Mouse (Mus musculus): ENCODE data around the gene Tbc1d25. TPM values are rescaled to one million over a fixed set of nuclear protein-coding genes. Genes with fewer than 3 reads are reported as not detected.

Tbc1d25 gene
- polyA plus RNA-seq, 1 experiment from 2014 or later = 11.6 TPM

GRCm38 (mm10) chrX:8209720-8210119, 33.7 kb upstream of the Tbc1d25 start:
- Histone ChIP-seq H3K27ac (ENCODE audit: low read depth, low read length) (no peak overlapping the region), H3K4me2 (no peak overlapping the region), H3K36me3 (ENCODE audit: control insufficient read depth, insufficient read depth, low read length) (no peaks in the 10 kb centered on the region), H3K9ac (ENCODE audit: low read length) (no peak overlapping the region), H3K4me1 (ENCODE audit: control insufficient read depth, insufficient read depth, low read length) (no peaks in the 10 kb centered on the region), H3K27me3 (ENCODE audit: control insufficient read depth, insufficient read depth, low read length) (no peaks in the 10 kb centered on the region), H3K9me3 (ENCODE audit: control insufficient read depth, low read length) (no peaks in the 10 kb centered on the region), H3K4me3 (ENCODE audit: low read depth, low read length) (no peak overlapping the region)
- ATAC-seq (ENCODE audit: low FRiP score) (no peak), DNase-seq (ENCODE audit: low spot score, missing footprints) (no peak)
- 70% methylated on average over 2 of the region's 2 CpGs for WGBS

GRCm38 (mm10) chrX:8207224-8207623, 31.2 kb upstream of the Tbc1d25 start:
- H3K27me3 ChIP-seq (ENCODE audit: control insufficient read depth, insufficient read depth, low read length) = no peaks in the 10 kb centered on the region
- H3K4me3 ChIP-seq (ENCODE audit: low read depth, low read length) = no peak overlapping the region
- WGBS = 18% methylated on average over 4 of the region's 4 CpGs
- H3K9ac ChIP-seq (ENCODE audit: low read length) = no peak overlapping the region
- no peak overlapping the region for H3K27ac ChIP-seq (ENCODE audit: low read depth, low read length)
- no peaks in the 10 kb centered on the region for H3K4me1 ChIP-seq (ENCODE audit: control insufficient read depth, insufficient read depth, low read length)
- H3K4me2 ChIP-seq = peak overlapping the region; percentile 55; the same call in 1 of the 2 replicates
- no peaks in the 10 kb centered on the region for H3K36me3 ChIP-seq (ENCODE audit: control insufficient read depth, insufficient read depth, low read length)
- DNase-seq (ENCODE audit: low spot score, missing footprints) (no peak), ATAC-seq (ENCODE audit: low FRiP score) (no peak)
- H3K9me3 ChIP-seq (ENCODE audit: control insufficient read depth, low read length) = no peaks in the 10 kb centered on the region

- Histone ChIP-seq H3K4me3 (ENCODE audit: low read depth, low read length) (peak overlapping the region; percentile 43), H3K27me3 (ENCODE audit: control insufficient read depth, insufficient read depth, low read length) (no peaks in the 10 kb centered on the region), H3K4me1 (ENCODE audit: control insufficient read depth, insufficient read depth, low read length) (no peaks in the 10 kb centered on the region), H3K9me3 (ENCODE audit: control insufficient read depth, low read length) (no peaks in the 10 kb centered on the region), H3K27ac (ENCODE audit: low read depth, low read length) (no peak overlapping the region), H3K9ac (ENCODE audit: low read length) (peak overlapping the region; percentile 63; the same call in 1 of the 2 replicates), H3K36me3 (ENCODE audit: control insufficient read depth, insufficient read depth, low read length) (no peaks in the 10 kb centered on the region), H3K4me2 (peak overlapping the region; percentile 55)
- WGBS = 11% methylated on average over 11 of the region's 11 CpGs
- peak; percentile 30; the same call in 1 of the 2 replicates for ATAC-seq (ENCODE audit: low FRiP score)
- DNase-seq (ENCODE audit: low spot score, missing footprints) = peak; percentile 86
These were observed 30.8 kb upstream of the Tbc1d25 start for GRCm38 (mm10) chrX:8206694-8207197.

GRCm38 (mm10) chrX:8206015-8206693, 30.2 kb upstream of the Tbc1d25 start, which contains the start of gene Porcn:
Gene Porcn, minus strand, starts transcription at chrX:8206525.
- H3K27me3 ChIP-seq (ENCODE audit: control insufficient read depth, insufficient read depth, low read length) = no peaks in the 10 kb centered on the region
- H3K9ac ChIP-seq (ENCODE audit: low read length) = peak within 1 kb of the TSS; percentile 63
- no peaks in the 10 kb centered on the region for H3K9me3 ChIP-seq (ENCODE audit: control insufficient read depth, low read length)
- peak within 1 kb of the TSS; percentile 43 for H3K4me3 ChIP-seq (ENCODE audit: low read depth, low read length)
- no peak within 1 kb of the TSS for H3K27ac ChIP-seq (ENCODE audit: low read depth, low read length)
- peak within 1 kb of the TSS; percentile 55 for H3K4me2 ChIP-seq
- H3K4me1 ChIP-seq (ENCODE audit: control insufficient read depth, insufficient read depth, low read length) = no peaks in the 10 kb centered on the region
- no peaks in the 10 kb centered on the region for H3K36me3 ChIP-seq (ENCODE audit: control insufficient read depth, insufficient read depth, low read length)
- ATAC-seq (ENCODE audit: low FRiP score) (peak; percentile 97), DNase-seq (ENCODE audit: low spot score, missing footprints) (peak; percentile 94)
- 17% methylated on average over 27 of the region's 46 CpGs for WGBS

- Histone ChIP-seq H3K4me2 (peak overlapping the region; percentile 55), H3K27me3 (ENCODE audit: control insufficient read depth, insufficient read depth, low read length) (no peaks in the 10 kb centered on the region), H3K4me3 (ENCODE audit: low read depth, low read length) (peak overlapping the region; percentile 43), H3K27ac (ENCODE audit: low read depth, low read length) (no peak overlapping the region), H3K9ac (ENCODE audit: low read length) (peak overlapping the region; percentile 63; the same call in 1 of the 2 replicates), H3K9me3 (ENCODE audit: control insufficient read depth, low read length) (no peaks in the 10 kb centered on the region), H3K4me1 (ENCODE audit: control insufficient read depth, insufficient read depth, low read length) (no peaks in the 10 kb centered on the region), H3K36me3 (ENCODE audit: control insufficient read depth, insufficient read depth, low read length) (no peaks in the 10 kb centered on the region)
- WGBS = 34% methylated on average over 7 of the region's 7 CpGs
- ATAC-seq (ENCODE audit: low FRiP score) = no peak
- DNase-seq (ENCODE audit: low spot score, missing footprints) = no peak
These were observed 29.6 kb upstream of the Tbc1d25 start for GRCm38 (mm10) chrX:8205551-8205950.

- Histone ChIP-seq H3K4me3 (ENCODE audit: low read depth, low read length) (no peak overlapping the region), H3K9me3 (ENCODE audit: control insufficient read depth, low read length) (no peaks in the 10 kb centered on the region), H3K27me3 (ENCODE audit: control insufficient read depth, insufficient read depth, low read length) (no peaks in the 10 kb centered on the region), H3K27ac (ENCODE audit: low read depth, low read length) (no peak overlapping the region), H3K4me1 (ENCODE audit: control insufficient read depth, insufficient read depth, low read length) (no peaks in the 10 kb centered on the region), H3K9ac (ENCODE audit: low read length) (no peak overlapping the region), H3K36me3 (ENCODE audit: control insufficient read depth, insufficient read depth, low read length) (no peaks in the 10 kb centered on the region), H3K4me2 (no peak overlapping the region; the same call in 1 of the 2 replicates)
- 77% methylated on average over 4 of the region's 4 CpGs for WGBS
- ATAC-seq (ENCODE audit: low FRiP score) (no peak), DNase-seq (ENCODE audit: low spot score, missing footprints) (no peak)
These were observed 29.1 kb upstream of the Tbc1d25 start for GRCm38 (mm10) chrX:8205088-8205487.

GRCm38 (mm10) chrX:8204076-8204475, 28.1 kb upstream of the Tbc1d25 start:
- Histone ChIP-seq H3K4me3 (ENCODE audit: low read depth, low read length) (no peak overlapping the region), H3K4me1 (ENCODE audit: control insufficient read depth, insufficient read depth, low read length) (no peaks in the 10 kb centered on the region), H3K36me3 (ENCODE audit: control insufficient read depth, insufficient read depth, low read length) (no peaks in the 10 kb centered on the region), H3K9me3 (ENCODE audit: control insufficient read depth, low read length) (no peaks in the 10 kb centered on the region), H3K9ac (ENCODE audit: low read length) (no peak overlapping the region), H3K4me2 (no peak overlapping the region), H3K27me3 (ENCODE audit: control insufficient read depth, insufficient read depth, low read length) (no peaks in the 10 kb centered on the region), H3K27ac (ENCODE audit: low read depth, low read length) (no peak overlapping the region)
- no peak for ATAC-seq (ENCODE audit: low FRiP score)
- DNase-seq (ENCODE audit: low spot score, missing footprints) = no peak
- 82% methylated on average over 10 of the region's 10 CpGs for WGBS

GRCm38 (mm10) chrX:8203105-8203504, 27.1 kb upstream of the Tbc1d25 start:
- ATAC-seq (ENCODE audit: low FRiP score) = no peak
- 82% methylated on average over 14 of the region's 14 CpGs for WGBS
- Histone ChIP-seq H3K9me3 (ENCODE audit: control insufficient read depth, low read length) (no peaks in the 10 kb centered on the region), H3K27me3 (ENCODE audit: control insufficient read depth, insufficient read depth, low read length) (no peaks in the 10 kb centered on the region), H3K9ac (ENCODE audit: low read length) (no peak overlapping the region), H3K27ac (ENCODE audit: low read depth, low read length) (no peak overlapping the region), H3K4me3 (ENCODE audit: low read depth, low read length) (no peak overlapping the region), H3K4me2 (no peak overlapping the region), H3K4me1 (ENCODE audit: control insufficient read depth, insufficient read depth, low read length) (no peaks in the 10 kb centered on the region), H3K36me3 (ENCODE audit: control insufficient read depth, insufficient read depth, low read length) (no peaks in the 10 kb centered on the region)
- DNase-seq (ENCODE audit: low spot score, missing footprints) = no peak

GRCm38 (mm10) chrX:8193419-8193723, 17.4 kb upstream of the Tbc1d25 start, which contains the start of gene Ebp:
Gene Ebp, minus strand, starts transcription at chrX:8193512.
- no peak for ATAC-seq (ENCODE audit: low FRiP score)
- H3K27ac ChIP-seq (ENCODE audit: low read depth, low read length) = peak within 1 kb of the TSS; percentile 51; the same call in 1 of the 2 replicates
- H3K9me3 ChIP-seq (ENCODE audit: control insufficient read depth, low read length) = no peaks in the 10 kb centered on the region
- peak within 1 kb of the TSS; percentile 64 for H3K9ac ChIP-seq (ENCODE audit: low read length)
- DNase-seq (ENCODE audit: low spot score, missing footprints) = peak; percentile 83
- 26% methylated on average over 10 of the region's 10 CpGs for WGBS
- H3K27me3 ChIP-seq (ENCODE audit: control insufficient read depth, insufficient read depth, low read length) = no peaks in the 10 kb centered on the region
- peak within 1 kb of the TSS; percentile 57 for H3K4me2 ChIP-seq
- H3K4me1 ChIP-seq (ENCODE audit: control insufficient read depth, insufficient read depth, low read length) = peaks cover 2% of the 10 kb centered on the region; the same call in 1 of the 2 replicates
- H3K4me3 ChIP-seq (ENCODE audit: low read depth, low read length) = peak within 1 kb of the TSS; percentile 42
- H3K36me3 ChIP-seq (ENCODE audit: control insufficient read depth, insufficient read depth, low read length) = no peaks in the 10 kb centered on the region
